Mouse (Mus musculus) E14TG2a.4 (cell line): ENCODE measurements around the gene AC161166.1.

Experiments used
- CTCF ChIP-seq: conservative IDR thresholded peaks from 2 replicates; pipeline ENCODE4 v1.5.1; 2014; ENCODE audit warnings: low read length
- NANOG ChIP-seq: IDR thresholded peaks from 2 replicates; pipeline ENCODE4 v1.6.1; 2014; ENCODE audit warnings: borderline replicate concordance, low read length, mixed read lengths
- POU5F1 ChIP-seq: IDR thresholded peaks from 2 replicates; pipeline ENCODE4 v1.6.1; 2014; ENCODE audit warnings: low read length, borderline replicate concordance

- TF ChIP-seq CTCF (no peak), POU5F1 (no peak), NANOG (no peak)
Measured at GRCm38 (mm10) chr7:24530062-24530931, 18.0 kb upstream of the AC161166.1 start, which contains the start of gene Irgq.
